Mouse (Mus musculus): ENCODE data around the gene Ifna9. TPM values are rescaled to one million over a fixed set of nuclear protein-coding genes. Genes with fewer than 3 reads are reported as not detected.

The Ifna9 gene
- total RNA-seq (2014; rRNA removed) (not detected in 2 replicates), polyA plus RNA-seq (2012; rRNA removed) (not detected in 2 replicates)

DNA sequence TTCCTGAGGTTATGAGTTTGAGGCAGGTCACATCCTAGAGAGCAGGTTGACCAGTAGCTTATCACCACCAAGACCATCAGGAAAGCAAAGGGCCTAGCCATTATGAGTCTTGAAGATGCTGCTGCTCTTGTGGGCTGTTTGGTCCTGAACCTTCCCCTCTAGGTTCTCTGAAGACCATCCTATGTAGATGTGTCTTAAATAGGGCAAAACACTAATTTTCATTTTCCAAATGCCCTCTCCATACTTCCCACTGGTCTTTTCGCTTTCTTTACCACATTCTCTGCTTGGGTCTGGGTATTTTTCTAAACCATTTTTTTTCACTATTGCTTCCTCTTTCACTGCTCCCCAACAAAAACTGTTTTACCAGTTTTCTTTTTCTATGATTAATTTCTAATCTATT is at the start of gene Ifna9:
Gene Ifna9 (minus strand): TSS at position 101 of the 400 bp plus-strand sequence.
- no peaks in the 10 kb centered on the region for H3K27me3 ChIP-seq (ENCODE audit: control insufficient read depth, insufficient read depth, low read length)
- DNase-seq (ENCODE audit: extremely low read depth, low read depth, low spot score): no peak
- 77% methylated on average over 1 of the region's 1 CpGs for WGBS
- H3K9ac ChIP-seq (ENCODE audit: low read depth, low read length): no peak within 1 kb of the TSS
- no peaks in the 10 kb centered on the region for H3K36me3 ChIP-seq (ENCODE audit: control insufficient read depth, insufficient read depth, low read length)
- no peak within 1 kb of the TSS for H3K4me3 ChIP-seq (ENCODE audit: insufficient read depth, low read depth, low read length)
- no peaks in the 10 kb centered on the region for H3K4me1 ChIP-seq (ENCODE audit: control insufficient read depth, insufficient read depth, low read length)
- H3K27ac ChIP-seq (replicated peaks; ENCODE audit: insufficient read depth, low read depth, low read length): no peak within 1 kb of the TSS
- H3K79me2 ChIP-seq (ENCODE audit: control insufficient read depth, insufficient read depth, low read length): no peaks in the 10 kb centered on the region
- TF ChIP-seq POLR2A (IDR thresholded peaks at IDR 0.05; ENCODE audit: extremely low read depth, insufficient read depth, low read length) (no peak), CTCF (IDR thresholded peaks at IDR 0.05; ENCODE audit: low read depth, low read length) (no peak)

DNA sequence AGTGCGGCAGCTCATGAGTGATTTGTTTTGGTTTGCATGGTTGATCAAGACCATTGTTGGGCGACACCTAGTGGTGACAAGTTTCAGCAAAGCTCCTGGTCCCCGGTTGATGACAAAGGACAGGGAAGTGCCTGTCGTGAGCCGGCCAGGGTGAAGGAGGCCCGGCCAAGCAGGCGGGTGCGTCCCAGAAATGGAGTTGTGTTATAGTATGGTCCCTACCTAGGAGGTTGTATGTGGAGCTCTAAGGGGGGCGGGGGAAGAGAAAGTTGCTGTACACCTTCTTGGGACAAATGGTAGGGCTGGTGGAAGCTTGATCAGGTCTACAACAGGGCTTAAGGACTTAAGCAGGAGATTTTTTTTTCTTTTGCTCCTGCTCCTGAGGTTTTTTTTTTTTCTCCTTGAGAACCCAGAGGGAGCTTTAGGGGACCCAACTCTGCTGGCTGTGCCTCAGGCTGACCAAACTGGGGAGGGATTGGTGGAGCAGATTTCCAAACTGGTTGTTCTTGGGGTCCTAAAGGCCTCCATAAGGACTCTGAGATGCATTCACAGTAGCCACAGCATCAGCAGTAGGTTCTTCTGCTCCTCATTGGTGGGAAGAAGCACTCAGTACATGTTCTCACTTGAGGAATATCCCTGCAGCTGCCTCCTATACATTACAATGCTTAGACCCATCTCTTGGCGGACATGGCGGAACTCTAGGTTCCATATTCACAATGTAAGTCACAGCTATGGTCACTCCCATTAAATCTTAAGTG is 49.1 kb upstream of the Ifna9 start:
- peak overlapping the region; percentile 70 for H3K4me3 ChIP-seq (ENCODE audit: insufficient read depth, low read depth, low read length)
- TF ChIP-seq CTCF (IDR thresholded peaks at IDR 0.05; ENCODE audit: low read depth, low read length) (peak; percentile 81), POLR2A (IDR thresholded peaks at IDR 0.05; ENCODE audit: extremely low read depth, insufficient read depth, low read length) (no peak)
- H3K36me3 ChIP-seq (ENCODE audit: control insufficient read depth, insufficient read depth, low read length): no peaks in the 10 kb centered on the region
- 17% methylated on average over 11 of the region's 11 CpGs for WGBS
- H3K4me1 ChIP-seq (ENCODE audit: control insufficient read depth, insufficient read depth, low read length): no peaks in the 10 kb centered on the region
- no peaks in the 10 kb centered on the region for H3K79me2 ChIP-seq (ENCODE audit: control insufficient read depth, insufficient read depth, low read length)
- H3K27ac ChIP-seq (replicated peaks; ENCODE audit: insufficient read depth, low read depth, low read length): peak overlapping the region; percentile 59; the same call in 1 of the 2 replicates
- H3K9ac ChIP-seq (ENCODE audit: low read depth, low read length): peak overlapping the region; percentile 78
- DNase-seq (ENCODE audit: extremely low read depth, low read depth, low spot score): peak; percentile 100
- H3K27me3 ChIP-seq (ENCODE audit: control insufficient read depth, insufficient read depth, low read length): no peaks in the 10 kb centered on the region

DNA sequence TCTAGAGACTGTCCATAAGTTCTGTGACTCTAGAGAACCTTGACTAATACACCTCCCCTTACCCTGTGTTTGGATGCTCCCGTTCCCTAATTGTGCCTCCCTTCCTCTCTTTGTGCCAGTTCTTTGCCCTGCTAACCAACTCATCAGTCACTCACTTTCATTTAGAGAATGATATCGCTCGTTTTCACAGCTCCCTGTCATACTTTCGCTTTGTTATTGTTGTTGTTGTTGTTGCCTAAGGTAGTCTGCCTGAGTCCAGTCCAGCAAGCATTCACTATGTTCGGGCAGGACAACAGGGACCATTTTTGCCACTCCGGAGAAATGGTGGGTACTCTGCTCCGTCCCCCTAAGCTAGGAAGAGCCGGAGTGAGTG is 48.5 kb upstream of the Ifna9 start:
- Histone ChIP-seq H3K4me1 (ENCODE audit: control insufficient read depth, insufficient read depth, low read length) (no peaks in the 10 kb centered on the region), H3K36me3 (ENCODE audit: control insufficient read depth, insufficient read depth, low read length) (no peaks in the 10 kb centered on the region), H3K27me3 (ENCODE audit: control insufficient read depth, insufficient read depth, low read length) (no peaks in the 10 kb centered on the region), H3K4me3 (ENCODE audit: insufficient read depth, low read depth, low read length) (peak overlapping the region; percentile 70), H3K79me2 (ENCODE audit: control insufficient read depth, insufficient read depth, low read length) (no peaks in the 10 kb centered on the region), H3K9ac (ENCODE audit: low read depth, low read length) (peak overlapping the region; percentile 78), H3K27ac (replicated peaks; ENCODE audit: insufficient read depth, low read depth, low read length) (peak overlapping the region; percentile 59)
- WGBS: 39% methylated on average over 8 of the region's 8 CpGs
- no peak for DNase-seq (ENCODE audit: extremely low read depth, low read depth, low spot score)
- TF ChIP-seq POLR2A (IDR thresholded peaks at IDR 0.05; ENCODE audit: extremely low read depth, insufficient read depth, low read length): no peak
- no peak for TF ChIP-seq CTCF (IDR thresholded peaks at IDR 0.05; ENCODE audit: low read depth, low read length)

DNA sequence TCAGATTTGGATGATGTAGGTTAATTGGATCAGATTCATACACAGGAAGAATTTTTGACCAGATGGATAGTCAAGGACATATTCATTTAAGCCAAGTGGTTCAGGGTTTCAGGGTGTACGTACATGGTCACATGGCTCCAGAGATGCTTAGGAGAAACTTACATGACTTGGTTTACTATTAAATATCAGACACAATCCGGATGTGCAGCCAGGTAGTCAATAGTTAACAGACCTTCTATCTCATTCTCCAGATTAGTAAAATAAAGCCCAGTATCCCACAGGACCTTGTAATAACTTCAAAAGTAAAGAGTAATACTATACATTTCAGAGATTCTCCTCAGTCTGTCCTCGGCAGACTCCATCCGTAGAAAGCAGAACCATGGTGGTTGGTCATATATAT is 42.1 kb upstream of the Ifna9 start, which contains the start of gene C87499:
Gene C87499 (minus strand): TSS at position 101 of the 400 bp plus-strand sequence.
- H3K27me3 ChIP-seq (ENCODE audit: control insufficient read depth, insufficient read depth, low read length): peaks cover 2% of the 10 kb centered on the region; the same call in 1 of the 2 replicates
- TF ChIP-seq POLR2A (IDR thresholded peaks at IDR 0.05; ENCODE audit: extremely low read depth, insufficient read depth, low read length) (no peak), CTCF (IDR thresholded peaks at IDR 0.05; ENCODE audit: low read depth, low read length) (no peak)
- no peaks in the 10 kb centered on the region for H3K79me2 ChIP-seq (ENCODE audit: control insufficient read depth, insufficient read depth, low read length)
- H3K4me1 ChIP-seq (ENCODE audit: control insufficient read depth, insufficient read depth, low read length): no peaks in the 10 kb centered on the region
- H3K27ac ChIP-seq (replicated peaks; ENCODE audit: insufficient read depth, low read depth, low read length): no peak within 1 kb of the TSS
- no peak within 1 kb of the TSS for H3K4me3 ChIP-seq (ENCODE audit: insufficient read depth, low read depth, low read length)
- 88% methylated on average over 4 of the region's 4 CpGs for WGBS
- H3K36me3 ChIP-seq (ENCODE audit: control insufficient read depth, insufficient read depth, low read length): no peaks in the 10 kb centered on the region
- H3K9ac ChIP-seq (ENCODE audit: low read depth, low read length): no peak within 1 kb of the TSS
- DNase-seq (ENCODE audit: extremely low read depth, low read depth, low spot score): no peak

DNA sequence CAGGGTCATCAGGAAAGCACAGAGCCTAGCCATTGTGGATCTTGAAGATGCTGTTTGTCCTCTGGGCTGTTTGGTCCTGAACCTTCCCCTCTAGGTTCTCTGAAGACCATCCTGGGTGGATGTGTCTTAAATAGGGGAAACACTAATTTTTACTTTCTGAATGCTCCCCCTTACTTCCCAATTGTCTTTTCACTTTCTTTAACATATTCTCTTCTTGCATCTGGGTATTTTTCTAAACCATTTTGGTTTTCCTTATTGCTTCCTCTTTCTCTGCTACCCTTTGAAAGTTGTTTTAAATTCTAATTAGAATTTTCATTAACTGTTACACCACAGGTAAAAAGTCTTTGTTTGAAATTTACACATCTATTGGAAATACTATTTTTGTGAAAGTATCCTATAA is 11.1 kb upstream of the Ifna9 start, which contains the start of gene Ifna12:
Gene Ifna12 (minus strand): TSS at position 101 of the 400 bp plus-strand sequence.
- no peaks in the 10 kb centered on the region for H3K79me2 ChIP-seq (ENCODE audit: control insufficient read depth, insufficient read depth, low read length)
- TF ChIP-seq CTCF (IDR thresholded peaks at IDR 0.05; ENCODE audit: low read depth, low read length): no peak
- TF ChIP-seq POLR2A (IDR thresholded peaks at IDR 0.05; ENCODE audit: extremely low read depth, insufficient read depth, low read length): no peak
- H3K36me3 ChIP-seq (ENCODE audit: control insufficient read depth, insufficient read depth, low read length): no peaks in the 10 kb centered on the region
- no peaks in the 10 kb centered on the region for H3K27me3 ChIP-seq (ENCODE audit: control insufficient read depth, insufficient read depth, low read length)
- H3K4me1 ChIP-seq (ENCODE audit: control insufficient read depth, insufficient read depth, low read length): no peaks in the 10 kb centered on the region
- no peak within 1 kb of the TSS for H3K9ac ChIP-seq (ENCODE audit: low read depth, low read length)
- no peak for DNase-seq (ENCODE audit: extremely low read depth, low read depth, low spot score)
- H3K4me3 ChIP-seq (ENCODE audit: insufficient read depth, low read depth, low read length): no peak within 1 kb of the TSS
- H3K27ac ChIP-seq (replicated peaks; ENCODE audit: insufficient read depth, low read depth, low read length): no peak within 1 kb of the TSS

DNA sequence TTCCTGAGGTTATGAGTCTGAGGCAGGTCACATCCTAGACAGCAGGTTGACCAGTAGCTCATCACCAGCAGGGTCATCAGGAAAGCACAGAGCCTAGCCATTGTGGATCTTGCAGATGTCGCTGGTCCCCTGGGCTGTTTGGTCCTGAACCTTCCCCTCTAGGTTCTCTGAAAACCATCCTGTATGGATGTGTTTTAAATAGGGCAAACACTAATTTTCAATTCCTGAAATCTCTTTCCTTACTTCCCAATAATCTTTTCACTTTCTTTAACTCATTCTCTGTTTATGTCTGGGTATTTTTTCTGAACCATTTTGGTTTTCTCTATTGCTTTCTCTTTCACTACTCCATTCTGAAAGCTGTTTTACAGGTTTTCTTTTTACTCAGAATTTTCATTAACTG is 20.5 kb downstream of the Ifna9 start, which contains the start of gene Ifna14:
Gene Ifna14 (minus strand): TSS at position 101 of the 400 bp plus-strand sequence.
- 87% methylated on average over 1 of the region's 1 CpGs for WGBS
- Histone ChIP-seq H3K4me3 (ENCODE audit: insufficient read depth, low read depth, low read length) (no peak within 1 kb of the TSS), H3K27me3 (ENCODE audit: control insufficient read depth, insufficient read depth, low read length) (no peaks in the 10 kb centered on the region), H3K9ac (ENCODE audit: low read depth, low read length) (no peak within 1 kb of the TSS), H3K36me3 (ENCODE audit: control insufficient read depth, insufficient read depth, low read length) (no peaks in the 10 kb centered on the region), H3K27ac (replicated peaks; ENCODE audit: insufficient read depth, low read depth, low read length) (no peak within 1 kb of the TSS), H3K4me1 (ENCODE audit: control insufficient read depth, insufficient read depth, low read length) (no peaks in the 10 kb centered on the region), H3K79me2 (ENCODE audit: control insufficient read depth, insufficient read depth, low read length) (no peaks in the 10 kb centered on the region)
- TF ChIP-seq CTCF (IDR thresholded peaks at IDR 0.05; ENCODE audit: low read depth, low read length): no peak
- no peak for TF ChIP-seq POLR2A (IDR thresholded peaks at IDR 0.05; ENCODE audit: extremely low read depth, insufficient read depth, low read length)
- DNase-seq (ENCODE audit: extremely low read depth, low read depth, low spot score): no peak

Data from liver, adult 2 months (tissue).